Mouse (Mus musculus) monocyte, adult 2 months (primary cell): Measurements from ENCODE around the gene Hist2h3c2.
"Not testable (repeated sequence)": the region's sequence is repeated elsewhere in the genome, so short reads cannot be mapped to it uniquely, and the experiment has no call there.

ENCODE experiments used
- DNase-seq, 2 experiments: peaks; one replicate each; pipeline ENCODE4 v3.0.0; 2022; ENCODE audit warnings: low spot score in 2 of 2, low read depth in 1 of 2

The Hist2h3c2 gene

GRCm38 (mm10) chr3:96261623-96262022 is 22.7 kb upstream of the Hist2h3c2 start:
- DNase-seq = no peak

DNA sequence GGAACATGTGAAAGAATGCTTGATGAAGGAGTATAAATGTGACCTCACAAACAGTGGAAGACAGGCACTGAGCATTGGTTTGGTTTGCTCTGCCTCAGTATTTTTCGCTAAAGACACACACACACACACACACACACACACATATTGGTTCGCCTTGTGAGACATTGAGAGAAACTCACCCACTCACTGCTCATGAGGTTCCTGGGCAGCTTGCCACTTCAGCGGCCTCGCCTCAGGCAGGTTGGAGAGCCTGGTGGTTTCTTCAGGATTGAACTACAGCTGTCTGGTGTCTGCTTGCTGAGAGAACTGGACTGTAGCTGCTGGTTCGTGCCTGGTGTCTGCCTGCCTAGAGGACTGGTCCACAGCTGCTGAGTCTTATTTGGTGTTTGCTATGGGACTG is 21.3 kb upstream of the Hist2h3c2 start:
- no peak for DNase-seq

- DNase-seq = no peak
These were observed 18.3 kb upstream of the Hist2h3c2 start for GRCm38 (mm10) chr3:96257190-96257589.

DNA sequence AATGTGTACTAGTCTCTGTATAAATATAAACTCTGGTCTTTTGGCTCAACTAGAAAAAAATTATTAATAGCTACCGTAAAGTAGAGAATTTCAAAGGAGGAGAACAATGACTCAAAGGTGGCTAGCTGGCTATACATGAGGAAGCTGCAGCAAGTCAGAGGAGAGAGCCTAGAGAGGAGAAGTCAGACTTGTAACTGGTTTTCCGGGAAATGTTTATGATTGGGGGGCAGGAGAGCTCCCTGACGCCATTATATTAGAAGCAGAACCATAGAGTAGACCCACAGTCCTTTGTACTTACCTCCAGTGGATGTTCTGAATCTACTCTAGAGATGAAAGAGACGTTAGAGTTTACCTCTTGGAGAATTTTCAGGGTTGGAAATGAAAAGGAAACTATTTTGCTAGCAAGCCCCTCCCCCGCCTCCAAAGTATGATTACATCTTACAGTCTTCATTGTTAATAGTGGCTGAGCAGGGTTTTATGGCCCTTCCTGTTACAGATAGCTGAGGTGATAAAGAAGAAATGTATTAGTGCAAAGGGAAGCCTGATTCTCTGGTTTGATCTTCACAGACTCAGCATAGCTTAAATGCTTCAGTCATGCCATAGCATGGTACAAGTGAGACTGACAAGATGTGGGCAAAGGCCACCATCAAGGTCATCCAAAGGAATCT is 17.1 kb upstream of the Hist2h3c2 start:
- DNase-seq = no peak

GRCm38 (mm10) chr3:96254683-96255355 is 15.9 kb upstream of the Hist2h3c2 start:
- DNase-seq = no peak

DNA sequence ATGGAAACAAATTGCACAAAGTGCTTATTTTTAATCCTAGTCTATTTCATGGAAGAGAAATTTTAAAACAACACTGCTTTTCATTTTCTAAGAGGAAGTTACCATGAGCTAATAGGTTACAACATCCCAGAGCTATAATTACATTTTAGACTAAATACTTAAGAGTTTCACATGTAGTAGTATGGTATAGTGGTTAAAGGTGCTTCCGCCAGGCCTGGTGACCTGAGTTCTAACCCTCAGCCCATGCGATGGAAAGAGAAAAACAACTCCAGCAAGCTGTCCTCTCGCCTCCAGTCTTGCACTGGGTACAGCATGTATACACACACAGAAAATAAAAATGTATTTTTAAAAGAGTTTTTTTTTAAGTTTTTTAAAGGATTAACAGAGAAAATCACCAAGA is 12.9 kb upstream of the Hist2h3c2 start:
- no peak for DNase-seq

- DNase-seq = no peak
These were observed 12.0 kb upstream of the Hist2h3c2 start for GRCm38 (mm10) chr3:96250890-96251289.

DNA sequence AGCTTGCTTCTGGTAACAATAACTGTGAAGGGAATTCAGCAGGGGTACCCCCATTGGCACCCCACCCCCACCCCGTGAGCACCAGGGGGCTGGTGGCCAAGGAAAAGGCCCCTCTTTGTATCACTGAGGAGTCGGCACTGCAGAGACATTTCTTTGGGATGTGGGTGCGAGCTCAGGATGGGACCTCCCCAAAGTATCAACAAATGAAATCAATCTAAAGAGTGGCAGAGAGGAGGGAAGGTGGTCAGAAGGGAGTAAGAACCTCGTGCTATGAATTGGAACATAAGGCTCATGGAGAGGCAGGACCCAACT is 10.1 kb upstream of the Hist2h3c2 start:
- DNase-seq = no peak

GRCm38 (mm10) chr3:96248141-96249033 is 9.5 kb upstream of the Hist2h3c2 start:
- DNase-seq = no peak

DNA sequence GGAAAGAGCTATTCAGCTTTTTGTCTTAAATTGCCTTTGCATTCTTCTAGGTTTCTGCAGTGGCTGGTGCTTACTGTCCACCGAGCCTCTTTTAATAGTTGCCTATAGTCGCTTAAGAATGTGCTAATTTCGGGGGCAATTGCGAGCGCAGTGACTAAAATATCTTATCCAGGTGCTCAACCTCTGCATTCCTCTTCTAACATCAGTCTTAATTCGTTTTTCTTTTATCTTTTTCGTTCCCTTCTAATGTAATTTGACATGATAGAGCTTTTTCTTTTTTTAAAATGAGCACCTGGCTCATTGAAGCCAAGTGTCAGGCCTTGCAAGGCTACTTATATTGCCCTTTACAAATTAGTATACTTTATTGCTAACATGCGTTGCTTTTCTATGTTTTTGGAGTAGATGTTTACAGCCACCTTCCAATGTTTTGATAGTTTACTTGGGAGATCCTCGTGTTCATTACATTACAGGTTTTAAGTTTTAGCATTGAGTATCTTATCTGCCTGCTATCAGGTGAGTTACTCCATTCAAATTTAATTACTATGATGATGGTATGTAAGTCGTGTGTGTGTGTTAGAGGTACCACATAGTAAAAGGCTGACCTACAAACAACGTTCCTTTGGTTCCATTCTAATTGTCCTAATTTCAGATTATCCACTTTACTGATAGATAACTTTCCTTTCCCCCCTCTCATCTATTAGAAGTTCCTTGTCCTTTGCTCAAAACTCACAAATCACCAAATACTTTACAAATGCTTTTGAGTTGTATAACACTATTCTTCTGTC is 8.6 kb upstream of the Hist2h3c2 start:
- no peak for DNase-seq

DNA sequence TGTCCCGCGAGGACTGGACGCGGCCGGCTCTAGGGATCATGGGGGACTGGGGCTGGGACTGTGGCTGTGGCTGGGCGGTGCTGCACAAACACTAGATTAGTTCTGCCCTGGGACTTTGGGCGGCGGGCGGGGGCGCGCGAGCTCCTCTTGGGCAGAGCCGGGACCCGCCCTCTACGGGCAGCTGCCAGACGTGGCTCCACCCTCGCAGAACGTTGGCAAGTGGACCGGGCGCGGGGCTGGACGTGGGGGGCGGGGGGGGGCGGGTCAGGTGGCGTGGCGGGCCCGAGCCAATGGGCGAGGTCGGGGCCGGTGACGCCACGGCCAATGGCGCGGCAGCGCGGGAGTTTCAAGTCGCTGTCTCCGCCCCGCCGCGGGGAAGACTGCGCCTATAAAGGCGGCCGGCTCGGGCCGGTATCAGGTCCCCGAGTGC is 7.5 kb upstream of the Hist2h3c2 start, which contains the start of gene Hist2h3c1:
TSS of gene Hist2h3c1 (plus strand) at position 259 of the 430 bp plus-strand sequence.
- DNase-seq = not testable (repeated sequence)

- not testable (repeated sequence) for DNase-seq
These were observed 7.1 kb upstream of the Hist2h3c2 start for GRCm38 (mm10) chr3:96246018-96246417.

DNA sequence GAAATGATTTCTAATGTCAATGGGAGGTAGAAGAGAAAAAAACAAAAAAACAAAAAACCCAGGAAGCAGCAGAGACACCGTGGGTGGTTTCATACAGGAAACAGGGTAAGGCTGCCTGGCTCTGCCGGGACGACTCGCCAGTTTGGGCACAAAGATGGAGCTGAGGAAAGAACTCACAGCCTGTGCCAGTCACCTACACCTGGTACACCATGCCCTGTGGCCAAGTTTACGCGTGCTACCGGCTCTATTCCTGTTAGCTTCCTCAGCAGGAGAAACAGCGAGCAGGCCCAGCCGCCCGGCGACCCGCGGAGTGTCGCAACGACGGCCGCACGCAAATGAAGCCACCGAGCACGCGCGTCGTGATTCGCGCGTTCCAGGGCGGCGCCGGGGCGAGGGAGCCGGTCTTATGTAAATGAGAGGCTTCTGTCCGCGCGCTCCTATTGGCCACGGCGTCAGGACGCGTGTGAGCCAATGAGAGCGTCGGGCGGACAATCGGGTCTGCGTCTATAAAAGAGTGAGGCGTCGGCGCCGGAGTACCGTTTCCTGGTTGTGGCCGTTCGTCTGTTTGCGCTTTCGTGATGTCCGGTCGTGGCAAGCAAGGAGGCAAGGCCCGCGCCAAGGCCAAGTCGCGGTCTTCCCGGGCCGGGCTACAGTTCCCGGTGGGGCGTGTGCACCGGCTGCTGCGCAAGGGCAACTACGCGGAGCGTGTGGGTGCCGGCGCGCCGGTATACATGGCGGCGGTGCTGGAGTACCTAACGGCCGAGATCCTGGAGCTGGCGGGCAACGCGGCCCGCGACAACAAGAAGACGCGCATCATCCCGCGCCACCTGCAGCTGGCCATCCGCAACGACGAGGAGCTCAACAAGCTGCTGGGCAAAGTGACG is 6.3 kb upstream of the Hist2h3c2 start, which contains the start of gene Hist2h2aa1:
TSS of gene Hist2h2aa1 (plus strand) at position 495 of the 884 bp plus-strand sequence.
- peak; percentile 75 to 87 for DNase-seq

DNA sequence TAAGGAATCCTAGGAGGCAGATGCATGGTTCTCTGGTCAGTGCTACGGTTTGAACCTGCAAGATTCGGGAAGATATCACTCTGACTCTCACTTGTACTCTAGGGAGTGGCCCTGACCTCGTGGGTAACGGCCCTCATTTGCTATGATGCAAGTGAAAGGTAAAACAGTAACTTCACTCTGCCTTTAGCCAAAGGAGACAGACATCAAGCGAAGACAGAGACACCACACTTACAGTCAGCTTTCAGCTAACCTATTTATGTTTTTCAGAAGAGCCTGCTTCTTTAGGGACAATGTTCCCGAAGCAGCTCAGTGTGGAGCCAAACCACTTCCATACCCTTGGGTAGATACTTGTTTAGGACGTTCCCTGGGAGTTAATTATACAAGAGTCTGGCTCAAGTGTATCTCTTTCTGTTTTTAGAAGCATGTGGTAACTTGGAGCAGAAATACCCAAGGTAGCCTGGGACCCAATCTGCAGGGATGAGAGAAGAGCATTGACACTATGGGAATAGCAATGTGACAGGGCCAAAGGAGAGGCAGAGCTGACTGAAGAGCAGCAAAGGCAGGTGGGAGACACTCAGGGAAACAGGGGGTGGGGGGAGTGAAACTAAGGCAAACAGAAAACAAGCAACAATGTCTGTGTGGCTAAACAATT is 5.1 kb upstream of the Hist2h3c2 start:
- no peak for DNase-seq

DNA sequence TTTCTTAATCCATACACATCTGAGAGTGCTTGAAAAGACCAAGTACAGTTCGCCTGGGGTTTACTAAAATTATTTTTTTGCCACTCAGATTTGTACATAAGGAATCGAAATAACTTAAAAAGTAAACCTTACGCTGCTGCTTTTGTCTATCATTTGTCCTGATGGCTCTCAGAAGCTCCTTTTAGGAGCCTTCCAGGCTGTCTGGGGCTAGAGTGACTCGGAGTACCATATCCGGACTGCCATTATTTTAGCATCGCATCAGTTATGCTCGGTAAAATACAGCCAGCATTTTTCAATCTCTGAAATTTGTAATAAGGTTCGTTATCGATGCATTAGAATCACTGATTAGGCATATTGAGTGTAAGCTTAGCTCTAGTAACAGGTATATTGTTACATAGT is 1.9 kb upstream of the Hist2h3c2 start:
- DNase-seq = no peak

- DNase-seq = peak; percentile 94 to 96
These were observed 1.2 kb upstream of the Hist2h3c2 start, which contains the start of gene Hist2h2aa2 for GRCm38 (mm10) chr3:96239949-96240798. TSS of gene Hist2h2aa2 (minus strand) at chr3:96240276.

- DNase-seq = no peak
These were observed 919 bp downstream of the Hist2h3c2 start for GRCm38 (mm10) chr3:96237904-96238511.

DNA sequence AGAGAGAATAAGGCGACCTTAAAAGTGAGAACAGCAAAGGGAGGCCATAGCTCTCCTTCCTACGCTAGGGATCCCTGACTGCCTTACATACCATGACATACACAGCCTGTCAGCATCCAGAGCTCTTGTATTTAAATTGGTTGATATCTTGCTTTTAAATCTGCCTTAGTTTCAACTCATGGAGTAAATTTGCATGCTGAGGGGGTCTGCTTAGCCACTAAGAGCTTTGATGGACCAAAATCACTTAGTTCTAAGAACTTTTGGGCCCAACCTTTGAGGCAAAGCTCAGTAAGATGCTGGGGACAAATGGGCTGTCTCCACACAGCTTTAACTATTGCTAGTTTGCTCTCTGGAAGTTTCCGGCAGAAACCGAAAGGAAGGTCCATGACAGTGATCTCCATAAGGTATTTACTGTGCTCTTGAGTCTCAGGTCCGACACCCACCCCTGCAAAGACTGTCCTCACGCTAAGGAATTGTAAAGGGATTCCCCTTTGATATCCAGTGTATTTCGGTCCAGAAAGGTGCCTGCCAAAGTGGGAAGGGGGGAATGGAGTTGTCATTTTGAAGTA is 1.5 kb downstream of the Hist2h3c2 start:
- no peak for DNase-seq
